Mouse (Mus musculus) E14TG2a.4 (cell line): ENCODE measurements around the gene H2-Ab1.

Source experiments
- CTCF ChIP-seq: conservative IDR thresholded peaks from 2 replicates; pipeline ENCODE4 v1.5.1; 2014; ENCODE audit warnings: low read length
- NANOG ChIP-seq: IDR thresholded peaks from 2 replicates; pipeline ENCODE4 v1.6.1; 2014; ENCODE audit warnings: borderline replicate concordance, low read length, mixed read lengths

DNA sequence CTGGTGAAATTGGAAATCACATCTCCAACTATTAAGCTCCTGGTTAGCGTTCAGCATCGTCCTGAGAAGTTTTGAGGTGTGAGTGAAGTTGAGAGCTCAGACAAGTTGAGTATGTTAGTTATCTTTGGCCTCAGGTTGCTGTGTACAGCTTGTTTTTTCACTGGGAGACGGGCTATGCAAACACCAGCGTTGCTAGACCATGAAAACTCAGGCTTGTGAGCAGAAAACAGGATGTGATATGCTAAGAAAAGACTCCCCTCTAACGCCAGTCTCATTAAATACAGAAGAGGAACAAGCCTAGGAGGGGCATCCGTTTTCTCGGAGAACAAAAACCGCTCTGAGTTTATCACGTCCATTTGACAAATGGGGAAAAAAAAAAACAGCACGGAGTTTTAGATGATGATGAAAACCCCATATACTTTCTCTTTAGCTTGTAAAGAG lies 17.9 kb upstream of the H2-Ab1 start:
- TF ChIP-seq CTCF, result no peak
- TF ChIP-seq NANOG, result no peak
